Mouse (Mus musculus) ES-E14 (cell line): ENCODE data around the gene Mpdu1.

Experiments
- HCFC1 ChIP-seq: IDR thresholded peaks from 2 replicates; pipeline ENCODE4 v1.6.1; 2012; ENCODE audit warnings: low read length, inconsistent platforms, borderline replicate concordance; ENCODE audit not compliant: insufficient read depth
- MAFK ChIP-seq: IDR thresholded peaks from 2 replicates; pipeline ENCODE4 v1.6.1; 2014; ENCODE audit warnings: mild to moderate bottlenecking, low read depth, low read length, inconsistent platforms; ENCODE audit not compliant: insufficient read depth
- ZNF384 ChIP-seq: IDR thresholded peaks from 2 replicates; pipeline ENCODE4 v1.6.1; 2012; ENCODE audit warnings: low read depth, low read length, inconsistent platforms

- TF ChIP-seq ZNF384 (no peak), MAFK (no peak), HCFC1 (no peak)
Measured at GRCm38 (mm10) chr11:69709554-69710446, 47.4 kb upstream of the Mpdu1 start.
